Mouse (Mus musculus): Measurements from ENCODE around the gene Gm20388. TPM values are rescaled to one million over a fixed set of nuclear protein-coding genes. Genes with fewer than 3 reads are reported as not detected.

The Gm20388 gene
- polyA plus RNA-seq, 1 experiment from 2014 or later, result not detected

DNA sequence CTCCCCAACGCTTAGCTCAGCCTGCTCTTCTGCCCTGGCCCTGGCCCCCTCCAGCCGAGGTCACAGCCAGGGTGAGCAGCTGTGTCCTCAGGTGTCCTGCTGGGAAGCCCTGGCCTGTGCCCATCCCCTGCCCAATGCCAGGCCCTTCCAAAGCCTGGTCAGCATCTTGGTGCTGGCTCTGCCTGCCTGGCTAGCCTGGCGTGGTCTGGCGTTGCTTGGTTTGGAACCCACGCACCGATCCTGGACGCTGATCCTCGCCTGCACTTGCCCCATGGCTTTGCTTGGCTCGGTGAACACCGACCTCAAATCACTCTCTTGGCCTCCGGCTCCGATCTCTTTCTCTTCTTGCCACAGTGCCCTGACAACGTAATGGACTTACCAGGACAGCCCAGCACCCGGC lies 152.1 kb downstream of the Gm20388 start:
- Histone ChIP-seq H3K9me3 (ENCODE audit: control insufficient read depth, low read length) (no peaks in the 10 kb centered on the region), H3K4me3 (replicated peaks; ENCODE audit: low read length) (no peak overlapping the region), H3K4me2 (replicated peaks) (no peak overlapping the region), H3K9ac (no peak overlapping the region), H3K27me3 (ENCODE audit: control insufficient read depth, insufficient read depth, low read length) (no peaks in the 10 kb centered on the region), H3K4me1 (replicated peaks; ENCODE audit: control insufficient read depth, insufficient read depth, low read length) (no peaks in the 10 kb centered on the region), H3K27ac (no peak overlapping the region), H3K36me3 (replicated peaks; ENCODE audit: control insufficient read depth, insufficient read depth) (no peaks in the 10 kb centered on the region)
- DNase-seq (ENCODE audit: low spot score) (no peak), ATAC-seq (ENCODE audit: low FRiP score) (no peak)
- 89% methylated on average over 14 of the region's 14 CpGs for WGBS

DNA sequence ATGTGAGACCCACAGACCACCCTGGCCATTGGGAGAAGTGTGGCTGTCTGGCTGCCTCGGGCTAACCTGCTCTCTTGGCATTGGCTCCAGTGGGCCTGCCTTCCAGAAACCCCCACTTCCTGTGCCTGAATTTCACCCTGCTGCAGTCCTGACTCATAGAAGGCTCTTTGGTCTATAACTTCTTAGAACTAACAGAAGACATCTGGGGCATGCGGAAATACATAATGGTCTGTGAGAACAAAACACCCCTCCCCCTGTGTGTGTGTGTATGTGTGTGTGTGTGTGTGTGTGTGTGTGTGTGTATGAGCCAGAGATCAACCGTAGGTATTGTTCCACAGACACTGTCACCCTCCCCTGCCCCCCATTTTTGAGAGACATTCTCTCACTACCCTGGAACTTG lies 152.7 kb downstream of the Gm20388 start:
- no peak for ATAC-seq (ENCODE audit: low FRiP score)
- 89% methylated on average over 3 of the region's 3 CpGs for WGBS
- no peak overlapping the region for H3K4me3 ChIP-seq (replicated peaks; ENCODE audit: low read length)

DNA sequence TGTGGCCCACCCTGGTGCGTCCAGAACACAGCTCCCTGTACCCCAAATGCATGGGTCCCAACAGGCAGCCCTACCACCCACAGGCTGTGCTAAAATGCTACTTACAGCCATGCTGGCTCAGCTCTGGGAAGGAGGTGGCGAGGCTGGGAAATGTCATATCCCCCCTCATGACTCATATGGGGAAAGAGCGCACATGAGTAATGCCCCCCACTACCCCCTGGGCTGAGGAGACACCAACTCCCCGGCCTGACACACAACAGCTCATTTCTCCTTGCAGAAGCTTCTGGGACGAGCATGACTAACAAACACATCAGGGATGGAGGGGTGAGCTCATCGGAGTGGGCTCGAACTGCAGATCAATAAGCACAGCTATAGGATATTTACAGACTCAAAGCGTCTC lies 155.0 kb downstream of the Gm20388 start:
- Histone ChIP-seq H3K9ac (no peak overlapping the region), H3K4me2 (replicated peaks) (no peak overlapping the region), H3K27me3 (ENCODE audit: control insufficient read depth, insufficient read depth, low read length) (no peaks in the 10 kb centered on the region), H3K4me1 (replicated peaks; ENCODE audit: control insufficient read depth, insufficient read depth, low read length) (no peaks in the 10 kb centered on the region), H3K36me3 (replicated peaks; ENCODE audit: control insufficient read depth, insufficient read depth) (no peaks in the 10 kb centered on the region), H3K9me3 (ENCODE audit: control insufficient read depth, low read length) (no peaks in the 10 kb centered on the region), H3K4me3 (replicated peaks; ENCODE audit: low read length) (no peak overlapping the region), H3K27ac (no peak overlapping the region)
- WGBS, result 90% methylated on average over 8 of the region's 8 CpGs
- DNase-seq (ENCODE audit: low spot score) (no peak), ATAC-seq (ENCODE audit: low FRiP score) (no peak)

More for the DNA sequence above, 152.7 kb downstream of the Gm20388 start:
- no peaks in the 10 kb centered on the region for H3K4me1 ChIP-seq (replicated peaks; ENCODE audit: control insufficient read depth, insufficient read depth, low read length)
- no peaks in the 10 kb centered on the region for H3K27me3 ChIP-seq (ENCODE audit: control insufficient read depth, insufficient read depth, low read length)
- no peaks in the 10 kb centered on the region for H3K9me3 ChIP-seq (ENCODE audit: control insufficient read depth, low read length)
- no peak overlapping the region for H3K9ac ChIP-seq
- no peak overlapping the region for H3K27ac ChIP-seq
- DNase-seq (ENCODE audit: low spot score), result no peak
- no peaks in the 10 kb centered on the region for H3K36me3 ChIP-seq (replicated peaks; ENCODE audit: control insufficient read depth, insufficient read depth)
- H3K4me2 ChIP-seq (replicated peaks), result no peak overlapping the region

DNA sequence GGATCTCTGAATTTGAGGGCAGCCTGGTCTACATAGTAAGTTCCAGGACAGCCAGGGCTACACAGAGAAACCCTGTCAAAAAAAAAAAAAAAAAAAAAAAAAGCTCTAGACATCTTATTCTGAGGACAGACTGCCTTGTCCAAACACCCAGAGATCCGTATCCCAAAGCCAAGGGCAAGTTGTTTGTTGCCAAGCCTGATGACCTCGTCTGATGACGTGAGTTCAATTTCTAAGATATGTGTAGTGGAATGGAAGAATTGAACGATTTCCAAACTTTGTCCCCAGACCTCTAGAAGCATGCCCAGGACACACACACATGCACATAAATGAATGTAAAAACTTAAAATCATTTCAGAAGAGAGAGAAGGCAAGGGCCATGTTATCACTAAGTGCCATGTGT lies 155.6 kb downstream of the Gm20388 start:
- no peaks in the 10 kb centered on the region for H3K9me3 ChIP-seq (ENCODE audit: control insufficient read depth, low read length)
- ATAC-seq (ENCODE audit: low FRiP score) (no peak), DNase-seq (ENCODE audit: low spot score) (no peak)
- WGBS, result 88% methylated on average over 4 of the region's 4 CpGs
- H3K36me3 ChIP-seq (replicated peaks; ENCODE audit: control insufficient read depth, insufficient read depth), result no peaks in the 10 kb centered on the region
- H3K27ac ChIP-seq, result no peak overlapping the region
- H3K4me1 ChIP-seq (replicated peaks; ENCODE audit: control insufficient read depth, insufficient read depth, low read length), result no peaks in the 10 kb centered on the region
- H3K9ac ChIP-seq, result no peak overlapping the region
- H3K27me3 ChIP-seq (ENCODE audit: control insufficient read depth, insufficient read depth, low read length), result no peaks in the 10 kb centered on the region
- no peak overlapping the region for H3K4me3 ChIP-seq (replicated peaks; ENCODE audit: low read length)
- H3K4me2 ChIP-seq (replicated peaks), result no peak overlapping the region

DNA sequence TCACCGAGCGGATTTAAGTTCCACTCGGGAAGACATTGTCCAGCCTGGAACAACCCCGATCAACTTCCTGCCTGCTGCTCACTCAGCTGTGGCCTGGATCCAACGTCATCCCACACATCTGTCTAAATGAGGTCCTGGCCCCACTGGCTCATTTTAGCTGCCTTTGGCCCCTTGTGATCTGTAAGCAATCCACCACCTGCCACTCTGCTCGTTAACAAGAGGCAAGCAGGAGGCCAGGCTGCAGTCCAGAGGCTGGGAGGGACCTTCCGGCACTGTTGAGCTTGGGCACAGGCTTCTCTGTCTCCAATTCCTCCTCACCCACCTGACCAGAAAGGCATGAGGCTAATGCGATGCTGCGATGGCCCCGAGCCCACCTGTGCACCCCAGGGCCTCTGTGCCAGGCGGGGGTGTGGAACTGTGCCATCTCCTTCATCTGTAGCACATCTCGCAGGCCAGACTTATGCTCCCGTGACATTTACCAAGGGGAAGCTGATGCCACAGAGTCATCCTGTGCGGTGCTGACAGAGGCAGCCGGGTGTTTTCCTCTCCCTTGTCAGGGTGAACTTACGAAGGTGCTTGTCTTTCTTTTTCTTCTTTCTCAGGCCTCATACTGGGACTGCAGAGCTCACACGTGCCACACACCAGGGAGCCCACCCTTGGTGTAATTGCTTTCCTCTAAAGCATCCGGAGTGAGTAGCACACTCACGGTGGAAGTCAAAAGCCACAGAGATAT lies 157.5 kb downstream of the Gm20388 start:
- H3K4me3 ChIP-seq (replicated peaks; ENCODE audit: low read length), result no peak overlapping the region
- WGBS, result 65% methylated on average over 19 of the region's 19 CpGs
- ATAC-seq (ENCODE audit: low FRiP score), result no peak

DNA sequence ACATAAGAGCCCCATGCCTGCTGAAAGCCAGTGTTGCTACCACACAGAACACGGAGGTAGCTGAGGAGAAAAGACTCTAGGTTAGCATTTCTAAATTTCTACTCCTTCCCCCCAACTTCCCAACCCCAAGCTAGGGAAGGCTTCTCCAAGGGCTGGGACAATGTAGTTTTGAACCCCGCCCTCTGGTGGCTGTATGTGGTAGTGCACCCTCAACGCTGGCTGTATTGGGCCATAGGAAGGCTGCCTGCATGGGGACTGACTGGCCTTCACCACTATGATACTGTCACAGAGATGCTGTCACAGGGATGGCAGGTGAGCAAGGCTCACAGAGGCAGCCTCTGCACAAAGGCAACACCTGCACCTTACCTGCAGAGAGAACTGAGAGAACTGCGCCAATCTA lies 161.0 kb downstream of the Gm20388 start:
- Histone ChIP-seq H3K9me3 (ENCODE audit: control insufficient read depth, low read length) (no peaks in the 10 kb centered on the region), H3K27ac (no peak overlapping the region), H3K9ac (no peak overlapping the region), H3K4me1 (replicated peaks; ENCODE audit: control insufficient read depth, insufficient read depth, low read length) (no peaks in the 10 kb centered on the region), H3K4me3 (replicated peaks; ENCODE audit: low read length) (no peak overlapping the region), H3K4me2 (replicated peaks) (no peak overlapping the region), H3K36me3 (replicated peaks; ENCODE audit: control insufficient read depth, insufficient read depth) (no peaks in the 10 kb centered on the region), H3K27me3 (ENCODE audit: control insufficient read depth, insufficient read depth, low read length) (no peaks in the 10 kb centered on the region)
- ATAC-seq (ENCODE audit: low FRiP score) (0 out of 2 replicates have a peak, but pooled peaks have one; percentile 55), DNase-seq (ENCODE audit: low spot score) (peak; percentile 91)
- WGBS, result 26% methylated on average over 4 of the region's 4 CpGs

More for the DNA sequence above, 157.5 kb downstream of the Gm20388 start:
- Histone ChIP-seq H3K27me3 (ENCODE audit: control insufficient read depth, insufficient read depth, low read length) (no peaks in the 10 kb centered on the region), H3K4me2 (replicated peaks) (no peak overlapping the region), H3K27ac (no peak overlapping the region), H3K36me3 (replicated peaks; ENCODE audit: control insufficient read depth, insufficient read depth) (no peaks in the 10 kb centered on the region), H3K9ac (no peak overlapping the region), H3K9me3 (ENCODE audit: control insufficient read depth, low read length) (no peaks in the 10 kb centered on the region), H3K4me1 (replicated peaks; ENCODE audit: control insufficient read depth, insufficient read depth, low read length) (no peaks in the 10 kb centered on the region)
- no peak for DNase-seq (ENCODE audit: low spot score)

DNA sequence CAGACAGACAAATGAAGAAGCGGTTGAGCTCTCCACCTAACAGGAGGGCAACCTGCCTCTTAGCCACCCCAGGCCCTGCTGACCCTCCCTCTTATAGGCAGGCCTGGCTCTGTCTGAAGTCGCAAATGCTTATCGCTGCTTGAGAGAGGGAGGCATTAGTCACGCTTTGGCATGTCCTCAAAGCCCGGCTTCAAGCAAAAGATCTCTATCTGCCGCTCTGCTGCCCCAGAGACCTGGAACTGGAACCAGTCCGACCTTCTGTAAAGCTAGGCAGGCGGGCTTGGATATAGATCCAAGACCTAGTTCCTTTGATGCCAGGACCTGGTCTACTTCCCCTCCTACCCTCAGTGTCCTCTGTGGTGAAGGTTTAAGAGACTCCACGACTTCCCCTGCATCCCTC lies 161.6 kb downstream of the Gm20388 start:
- Histone ChIP-seq H3K9me3 (ENCODE audit: control insufficient read depth, low read length) (no peaks in the 10 kb centered on the region), H3K4me2 (replicated peaks) (no peak overlapping the region), H3K9ac (no peak overlapping the region), H3K27me3 (ENCODE audit: control insufficient read depth, insufficient read depth, low read length) (no peaks in the 10 kb centered on the region), H3K4me3 (replicated peaks; ENCODE audit: low read length) (no peak overlapping the region), H3K4me1 (replicated peaks; ENCODE audit: control insufficient read depth, insufficient read depth, low read length) (no peaks in the 10 kb centered on the region), H3K36me3 (replicated peaks; ENCODE audit: control insufficient read depth, insufficient read depth) (no peaks in the 10 kb centered on the region), H3K27ac (no peak overlapping the region)
- ATAC-seq (ENCODE audit: low FRiP score), result no peak
- DNase-seq (ENCODE audit: low spot score), result no peak
- 60% methylated on average over 9 of the region's 9 CpGs for WGBS

DNA sequence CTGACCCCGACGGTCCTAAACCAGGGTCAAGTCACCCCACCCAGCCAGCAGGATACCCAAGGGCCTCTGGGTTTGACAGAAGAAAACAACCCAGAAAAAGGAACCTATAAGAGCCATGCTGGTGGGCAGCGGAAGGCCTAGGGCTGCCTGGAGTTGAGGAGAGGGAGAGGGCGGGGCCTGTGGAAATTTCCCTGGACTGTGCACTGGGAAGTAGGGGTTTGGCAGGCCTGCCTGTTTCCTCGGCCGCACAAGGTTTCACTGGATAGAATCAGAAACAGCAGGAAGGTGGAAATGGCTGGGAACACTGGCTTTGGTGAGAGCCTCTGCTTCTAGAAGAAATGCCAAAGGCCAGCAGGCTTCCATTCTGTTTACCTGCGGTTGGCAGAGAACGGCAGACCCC lies 162.2 kb downstream of the Gm20388 start:
- ATAC-seq (ENCODE audit: low FRiP score) (no peak), DNase-seq (ENCODE audit: low spot score) (no peak)
- Histone ChIP-seq H3K27ac (no peak overlapping the region), H3K4me1 (replicated peaks; ENCODE audit: control insufficient read depth, insufficient read depth, low read length) (no peaks in the 10 kb centered on the region), H3K9me3 (ENCODE audit: control insufficient read depth, low read length) (no peaks in the 10 kb centered on the region), H3K36me3 (replicated peaks; ENCODE audit: control insufficient read depth, insufficient read depth) (no peaks in the 10 kb centered on the region), H3K27me3 (ENCODE audit: control insufficient read depth, insufficient read depth, low read length) (no peaks in the 10 kb centered on the region), H3K9ac (no peak overlapping the region), H3K4me2 (replicated peaks) (no peak overlapping the region), H3K4me3 (replicated peaks; ENCODE audit: low read length) (no peak overlapping the region)
- WGBS, result 83% methylated on average over 8 of the region's 8 CpGs

DNA sequence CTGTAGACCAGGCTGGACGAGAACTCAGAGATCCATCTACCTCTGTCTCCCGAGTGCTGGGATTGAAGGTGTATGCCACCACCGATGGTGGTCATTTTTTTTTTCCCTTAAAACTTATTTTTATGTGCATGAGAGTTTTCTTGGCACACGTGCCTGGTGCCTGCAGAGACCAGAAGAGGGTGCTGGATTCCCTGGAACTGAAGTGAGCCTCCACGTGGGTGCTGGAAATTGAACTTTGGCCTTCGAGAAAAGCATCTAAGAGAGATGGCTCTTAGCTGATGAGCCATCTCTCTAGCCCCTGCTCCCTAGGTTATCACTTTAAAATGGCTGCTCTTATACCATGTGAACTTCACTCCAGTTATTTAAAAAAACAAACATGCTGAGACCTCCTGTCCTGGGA lies 163.9 kb downstream of the Gm20388 start:
- no peaks in the 10 kb centered on the region for H3K9me3 ChIP-seq (ENCODE audit: control insufficient read depth, low read length)
- WGBS, result 78% methylated on average over 6 of the region's 6 CpGs
- H3K4me2 ChIP-seq (replicated peaks), result no peak overlapping the region
- no peak overlapping the region for H3K4me3 ChIP-seq (replicated peaks; ENCODE audit: low read length)
- DNase-seq (ENCODE audit: low spot score) (no peak), ATAC-seq (ENCODE audit: low FRiP score) (no peak)
- H3K9ac ChIP-seq, result no peak overlapping the region
- H3K27ac ChIP-seq, result no peak overlapping the region
- H3K4me1 ChIP-seq (replicated peaks; ENCODE audit: control insufficient read depth, insufficient read depth, low read length), result no peaks in the 10 kb centered on the region
- no peaks in the 10 kb centered on the region for H3K36me3 ChIP-seq (replicated peaks; ENCODE audit: control insufficient read depth, insufficient read depth)
- H3K27me3 ChIP-seq (ENCODE audit: control insufficient read depth, insufficient read depth, low read length), result no peaks in the 10 kb centered on the region

DNA sequence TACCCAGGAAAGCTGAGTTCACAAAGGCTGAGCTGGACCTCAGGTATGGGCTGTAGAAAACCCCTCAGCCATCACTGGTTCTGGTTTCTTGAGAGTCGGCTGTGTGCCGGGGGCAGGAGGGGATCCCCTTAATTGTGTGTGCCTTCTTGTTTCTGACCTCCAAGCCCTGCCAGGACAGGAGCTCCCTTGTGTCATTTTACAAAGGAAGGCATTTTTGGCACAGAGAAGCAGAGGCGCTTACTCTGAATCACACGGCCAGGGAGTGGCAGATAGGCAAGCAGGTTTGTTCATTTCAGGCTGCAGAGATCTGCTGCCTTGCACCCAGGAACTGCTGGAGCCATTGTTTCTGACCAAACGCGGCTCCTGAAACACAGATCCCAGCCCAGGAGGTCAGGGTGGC lies 164.7 kb downstream of the Gm20388 start:
- ATAC-seq (ENCODE audit: low FRiP score) (no peak), DNase-seq (ENCODE audit: low spot score) (no peak)
- Histone ChIP-seq H3K27ac (no peak overlapping the region), H3K9ac (no peak overlapping the region), H3K27me3 (ENCODE audit: control insufficient read depth, insufficient read depth, low read length) (no peaks in the 10 kb centered on the region), H3K4me3 (replicated peaks; ENCODE audit: low read length) (no peak overlapping the region), H3K4me2 (replicated peaks) (no peak overlapping the region), H3K4me1 (replicated peaks; ENCODE audit: control insufficient read depth, insufficient read depth, low read length) (no peaks in the 10 kb centered on the region), H3K9me3 (ENCODE audit: control insufficient read depth, low read length) (no peaks in the 10 kb centered on the region), H3K36me3 (replicated peaks; ENCODE audit: control insufficient read depth, insufficient read depth) (0 out of 2 replicates have a peak, but pooled peaks cover 3% of the 10 kb centered on the region)
- 45% methylated on average over 6 of the region's 6 CpGs for WGBS
